Mouse (Mus musculus) bone marrow macrophage, adult 2 months (primary cell): ENCODE data around the gene Git2.

Experiments
- CTCF ChIP-seq: IDR thresholded peaks from 2 replicates; pipeline ENCODE4 v1.5.1; 2012; ENCODE audit warnings: low read depth, mild to moderate bottlenecking, low read length, moderate library complexity
- POLR2A ChIP-seq: IDR thresholded peaks from 2 replicates; pipeline ENCODE4 v1.6.1; 2012; ENCODE audit warnings: mild to moderate bottlenecking, low read depth, low read length, borderline replicate concordance

GRCm38 (mm10) chr5:114808385-114808784, 33.1 kb upstream of the Git2 start:
- TF ChIP-seq CTCF (no peak), POLR2A (no peak)
